ENCODE assay signal across 1 mouse cellular context in genomic region chr4:45408427-45409132, GRCm38 (mm10).
TF ChIP-seq lines count a peak whose summit lies in the region.

Gene Slc25a51 (minus strand): TSS chr4:45408766.

TF ChIP-seq in MEL, 35 proteins besides CTCF, POLR2A, EP300 and RAD21 (continued from another document):
- TF ChIP-seq CHD1 (IDR thresholded peaks at IDR 0.05; ENCODE audit: low read depth, low read length) (no peak), KAT2A (conservative IDR thresholded peaks at IDR 0.05; ENCODE audit: low read depth, low read length) (peak; percentile 57; the same call in 1 of the 2 replicates)
